Mouse (Mus musculus) lung, embryonic 16.5 days (tissue): ENCODE data around the gene Teddm1b. TPM values are rescaled to one million over a fixed set of nuclear protein-coding genes. Genes with fewer than 3 reads are reported as not detected.

ENCODE experiments used
- ATAC-seq: fragments of 200-750 bp; cut with Nextera tagmentation; 2 replicates; pipeline ENCODE4 v1.8.0; 2017; ENCODE audit warnings: low read depth, mild to moderate bottlenecking, moderate library complexity
- H3K27ac ChIP-seq: fragments of 300-500 bp; sonication (generic); 2 replicates; pipeline ENCODE4 v1.5.1; 2014; ENCODE audit warnings: mild to moderate bottlenecking, control low read depth, low read length
- H3K27me3 ChIP-seq: fragments of 300-500 bp; sonication (generic); 2 replicates; pipeline ENCODE4 v1.6.1; 2014; ENCODE audit warnings: low read depth, low read length, mixed read lengths; ENCODE audit not compliant: control insufficient read depth, insufficient read depth
- H3K36me3 ChIP-seq: fragments of 300-500 bp; sonication (generic); 2 replicates; pipeline ENCODE4 v1.6.1; 2014; ENCODE audit warnings: low read length; ENCODE audit not compliant: control insufficient read depth, insufficient read depth
- H3K4me1 ChIP-seq: fragments of 300-500 bp; sonication (generic); replicated peaks from 2 replicates; pipeline ENCODE4 v1.6.1; 2014; ENCODE audit warnings: low read length, mixed read lengths; ENCODE audit not compliant: control insufficient read depth, insufficient read depth
- H3K4me2 ChIP-seq: fragments of 300-500 bp; sonication (generic); 2 replicates; pipeline ENCODE4 v1.6.1; 2014; ENCODE audit warnings: low read depth, low read length, control low read depth
- H3K4me3 ChIP-seq: fragments of 300-500 bp; sonication (generic); 2 replicates; pipeline ENCODE4 v1.5.1; 2014; ENCODE audit warnings: mild to moderate bottlenecking, low read length, control low read depth
- H3K9ac ChIP-seq: fragments of 300-500 bp; sonication (generic); 2 replicates; pipeline ENCODE4 v1.6.1; 2014; ENCODE audit warnings: low read length, control low read depth
- H3K9me3 ChIP-seq: fragments of 300-500 bp; sonication (generic); 2 replicates; pipeline ENCODE4 v1.6.1; 2016; ENCODE audit warnings: low read length; ENCODE audit not compliant: control insufficient read depth
- WGBS: fragments of 180-500 bp; shearing (Covaris S2); extraction: QIAGEN DNeasy Blood & Tissue Kit; methylation state at CpG from one replicate; pipeline ENCODE4 v1.1.7; 2014; 5-methylcytosine and 5-hydroxymethylcytosine counted together
- polyA plus RNA-seq: library from polyadenylated mRNA; unstranded; fragments of >200 nt; fragmentation: Nextera tagmentation; extraction: Ambion mirVana; gene quantifications from 2 replicates; pipeline ENCODE4 v1.2.1, GENCODE M21; 2015

Teddm1b gene
- polyA plus RNA-seq, 1 experiment from 2014 or later = 0.09 TPM

GRCm38 (mm10) chr1:153886024-153886633 is 12.0 kb downstream of the Teddm1b start:
- H3K9me3 ChIP-seq = no peaks in the 10 kb centered on the region
- no peaks in the 10 kb centered on the region for H3K4me1 ChIP-seq
- 21% methylated on average over 17 of the region's 17 CpGs for WGBS
- H3K27ac ChIP-seq = no peak overlapping the region
- H3K9ac ChIP-seq = no peak overlapping the region
- H3K4me3 ChIP-seq = no peak overlapping the region
- H3K27me3 ChIP-seq = no peaks in the 10 kb centered on the region
- no peak for ATAC-seq
- no peaks in the 10 kb centered on the region for H3K36me3 ChIP-seq
- H3K4me2 ChIP-seq = no peak overlapping the region

- ATAC-seq = no peak
- Histone ChIP-seq H3K9me3 (no peaks in the 10 kb centered on the region), H3K4me1 (no peaks in the 10 kb centered on the region; the same call in 1 of the 2 replicates), H3K9ac (no peak overlapping the region), H3K27me3 (no peaks in the 10 kb centered on the region), H3K36me3 (no peaks in the 10 kb centered on the region), H3K4me3 (no peak overlapping the region), H3K27ac (no peak overlapping the region), H3K4me2 (no peak overlapping the region)
- WGBS = 95% methylated on average over 10 of the region's 10 CpGs
These were observed 16.0 kb downstream of the Teddm1b start for GRCm38 (mm10) chr1:153890121-153890520.

- H3K4me1 ChIP-seq = no peaks in the 10 kb centered on the region; the same call in 1 of the 2 replicates
- no peak within 1 kb of the TSS for H3K27ac ChIP-seq
- no peak within 1 kb of the TSS for H3K9ac ChIP-seq
- H3K36me3 ChIP-seq = no peaks in the 10 kb centered on the region
- H3K4me2 ChIP-seq = no peak within 1 kb of the TSS
- 49% methylated on average over 4 of the region's 4 CpGs for WGBS
- no peaks in the 10 kb centered on the region for H3K9me3 ChIP-seq
- H3K27me3 ChIP-seq = no peaks in the 10 kb centered on the region
- no peak for ATAC-seq
- no peak within 1 kb of the TSS for H3K4me3 ChIP-seq
These were observed 17.3 kb downstream of the Teddm1b start, which contains the start of gene Teddm1a for GRCm38 (mm10) chr1:153891442-153891841. TSS of gene Teddm1a (plus strand) at chr1:153891742.

- no peaks in the 10 kb centered on the region for H3K36me3 ChIP-seq
- no peak overlapping the region for H3K9ac ChIP-seq
- WGBS = 67% methylated on average over 2 of the region's 2 CpGs
- H3K27me3 ChIP-seq = no peaks in the 10 kb centered on the region
- H3K27ac ChIP-seq = no peak overlapping the region
- H3K4me3 ChIP-seq = no peak overlapping the region
- no peak for ATAC-seq
- no peaks in the 10 kb centered on the region for H3K9me3 ChIP-seq
- no peak overlapping the region for H3K4me2 ChIP-seq
- no peaks in the 10 kb centered on the region; the same call in none of the 2 replicates for H3K4me1 ChIP-seq
These were observed 19.6 kb downstream of the Teddm1b start for GRCm38 (mm10) chr1:153893746-153894145.

GRCm38 (mm10) chr1:153894201-153894893 is 20.2 kb downstream of the Teddm1b start:
- Histone ChIP-seq H3K27me3 (no peaks in the 10 kb centered on the region), H3K27ac (peak overlapping the region; percentile 15; the same call in 1 of the 2 replicates), H3K4me2 (no peak overlapping the region), H3K4me3 (no peak overlapping the region), H3K36me3 (no peaks in the 10 kb centered on the region), H3K9me3 (no peaks in the 10 kb centered on the region), H3K9ac (0 out of 2 replicates have a peak overlapping the region, but pooled peaks have one; percentile 3), H3K4me1 (no peaks in the 10 kb centered on the region; the same call in none of the 2 replicates)
- ATAC-seq = no peak
- WGBS = 37% methylated on average over 8 of the region's 8 CpGs

- WGBS = 31% methylated on average over 5 of the region's 5 CpGs
- Histone ChIP-seq H3K36me3 (no peaks in the 10 kb centered on the region), H3K4me2 (no peak overlapping the region), H3K27me3 (no peaks in the 10 kb centered on the region), H3K9me3 (no peaks in the 10 kb centered on the region), H3K4me3 (no peak overlapping the region), H3K9ac (no peak overlapping the region), H3K27ac (peak overlapping the region; percentile 15; the same call in 1 of the 2 replicates), H3K4me1 (no peaks in the 10 kb centered on the region; the same call in none of the 2 replicates)
- peak; percentile 10; the same call in 1 of the 2 replicates for ATAC-seq
These were observed 20.8 kb downstream of the Teddm1b start for GRCm38 (mm10) chr1:153894979-153895378.

GRCm38 (mm10) chr1:153897196-153897595 is 23.1 kb downstream of the Teddm1b start:
- no peak overlapping the region for H3K4me2 ChIP-seq
- 77% methylated on average over 8 of the region's 8 CpGs for WGBS
- H3K27ac ChIP-seq = no peak overlapping the region
- H3K4me3 ChIP-seq = no peak overlapping the region
- no peak overlapping the region for H3K9ac ChIP-seq
- H3K4me1 ChIP-seq = peaks cover 10% of the 10 kb centered on the region
- ATAC-seq = no peak
- no peaks in the 10 kb centered on the region for H3K27me3 ChIP-seq
- H3K9me3 ChIP-seq = no peaks in the 10 kb centered on the region
- H3K36me3 ChIP-seq = no peaks in the 10 kb centered on the region

- H3K4me1 ChIP-seq = peaks cover 10% of the 10 kb centered on the region
- peak overlapping the region; percentile 62 for H3K4me2 ChIP-seq
- H3K4me3 ChIP-seq = peak overlapping the region; percentile 82
- peak overlapping the region; percentile 86 for H3K27ac ChIP-seq
- H3K27me3 ChIP-seq = no peaks in the 10 kb centered on the region
- H3K36me3 ChIP-seq = peaks cover 13% of the 10 kb centered on the region
- peak; percentile 35 for ATAC-seq
- H3K9me3 ChIP-seq = no peaks in the 10 kb centered on the region
- H3K9ac ChIP-seq = peak overlapping the region; percentile 78
- WGBS = 19% methylated on average over 22 of the region's 22 CpGs
These were observed 25.0 kb downstream of the Teddm1b start for GRCm38 (mm10) chr1:153898989-153899730.
